Mouse (Mus musculus) liver, embryonic 13.5 days (tissue): ENCODE results near the gene Grik4. TPM values are rescaled to one million over a fixed set of nuclear protein-coding genes. Genes with fewer than 3 reads are reported as not detected.

Experiments used
- ATAC-seq: fragments of 200-750 bp; cut with Nextera tagmentation; 2 replicates; pipeline ENCODE4 v1.8.0; 2017; ENCODE audit warnings: low read depth, mild to moderate bottlenecking, moderate number of reproducible peaks, moderate library complexity
- DNase-seq: peaks from one replicate; pipeline ENCODE4 v3.0.0; 2022
- H3K27ac ChIP-seq: fragments of 300-500 bp; sonication (generic); 2 replicates; pipeline ENCODE4 v1.5.1; 2015; ENCODE audit warnings: moderate library complexity, mild to moderate bottlenecking, inconsistent platforms
- H3K27me3 ChIP-seq: fragments of 300-500 bp; sonication (generic); 2 replicates; pipeline ENCODE4 v1.6.1; 2015; ENCODE audit warnings: mild to moderate bottlenecking, inconsistent platforms
- H3K36me3 ChIP-seq: fragments of 300-500 bp; sonication (generic); 2 replicates; pipeline ENCODE4 v1.6.1; 2015; ENCODE audit warnings: mild to moderate bottlenecking, inconsistent platforms
- H3K4me1 ChIP-seq: fragments of 300-500 bp; sonication (generic); replicated peaks from 2 replicates; pipeline ENCODE4 v1.6.1; 2015; ENCODE audit warnings: inconsistent platforms
- H3K4me2 ChIP-seq: fragments of 300-500 bp; sonication (generic); 2 replicates; pipeline ENCODE4 v1.6.1; 2015; ENCODE audit warnings: inconsistent platforms, mild to moderate bottlenecking, moderate library complexity
- H3K4me3 ChIP-seq: fragments of 300-500 bp; sonication (generic); replicated peaks from 2 replicates; pipeline ENCODE4 v1.5.1; 2015; ENCODE audit warnings: mild to moderate bottlenecking, inconsistent platforms
- H3K9ac ChIP-seq: fragments of 300-500 bp; sonication (generic); 2 replicates; pipeline ENCODE4 v1.6.1; 2015; ENCODE audit warnings: mild to moderate bottlenecking, inconsistent platforms
- H3K9me3 ChIP-seq: fragments of 300-500 bp; sonication (generic); replicated peaks from 2 replicates; pipeline ENCODE4 v1.6.1; 2016; ENCODE audit warnings: inconsistent platforms
- WGBS: fragments of 180-500 bp; shearing (Covaris S2); methylation state at CpG from one replicate; pipeline ENCODE4 v1.1.7; 2015; ENCODE audit not compliant: insufficient replicate concordance; 5-methylcytosine and 5-hydroxymethylcytosine counted together
- microRNA-seq: library from miRNA; unstranded; fragments of <30 nt; microRNA quantifications from one replicate; pipeline ENCODE4, GENCODE M21; 2016
- polyA plus RNA-seq: library from polyadenylated mRNA; unstranded; fragments of >200 nt; fragmentation: Nextera tagmentation; extraction: Ambion mirVana; gene quantifications from 2 replicates; pipeline ENCODE4 v1.2.1, GENCODE M21; 2015

Gene Grik4
- polyA plus RNA-seq, 1 experiment from 2014 or later, result 1.1 TPM

DNA sequence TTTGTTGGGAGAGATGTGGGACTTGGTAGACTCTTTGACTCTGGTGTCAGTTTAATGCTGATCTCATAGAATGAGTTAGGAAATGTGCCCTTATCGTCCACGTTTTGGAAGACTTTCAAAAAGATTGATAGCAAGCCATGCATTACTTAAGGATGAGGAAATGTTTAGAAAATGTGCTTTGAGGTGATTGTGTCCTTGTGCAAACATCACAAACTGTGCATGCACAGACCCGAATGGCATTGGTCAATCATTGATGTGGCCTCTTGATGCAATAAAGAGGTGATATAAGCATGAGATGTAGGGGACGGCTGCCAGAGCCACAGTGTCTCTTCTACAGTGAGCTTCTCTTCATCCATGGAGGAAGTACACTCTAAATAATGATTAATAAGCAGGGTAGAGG lies 457.4 kb downstream of the Grik4 start:
- no peak overlapping the region for H3K4me2 ChIP-seq
- no peak overlapping the region for H3K27ac ChIP-seq
- no peak for DNase-seq
- no peaks in the 10 kb centered on the region for H3K36me3 ChIP-seq
- no peak overlapping the region for H3K4me3 ChIP-seq
- no peaks in the 10 kb centered on the region for H3K27me3 ChIP-seq
- H3K4me1 ChIP-seq, result no peaks in the 10 kb centered on the region
- no peak overlapping the region for H3K9ac ChIP-seq
- H3K9me3 ChIP-seq, result no peaks in the 10 kb centered on the region
- WGBS, result 45% methylated on average over 4 of the region's 4 CpGs
- no peak for ATAC-seq

DNA sequence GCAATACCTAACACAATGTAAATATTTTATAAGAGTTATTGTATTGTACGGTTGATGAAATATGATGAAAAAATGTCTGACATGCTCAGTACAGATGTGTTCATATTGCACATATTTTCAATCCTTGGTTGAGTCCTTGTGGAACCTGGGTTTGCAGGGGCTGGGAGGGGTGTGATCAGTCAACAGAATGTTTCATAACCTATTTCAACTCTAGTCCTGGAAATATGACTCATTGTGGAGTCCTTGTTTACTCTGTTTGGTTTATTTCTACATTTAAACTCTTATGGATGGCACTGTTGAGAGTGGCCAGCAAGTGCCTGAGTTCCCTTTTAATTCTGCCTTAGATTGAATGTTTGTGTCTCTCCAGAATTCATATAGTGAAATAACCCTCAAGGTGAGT lies 459.6 kb downstream of the Grik4 start:
- Histone ChIP-seq H3K4me2 (no peak overlapping the region), H3K4me3 (no peak overlapping the region), H3K36me3 (no peaks in the 10 kb centered on the region), H3K4me1 (no peaks in the 10 kb centered on the region), H3K9ac (no peak overlapping the region), H3K9me3 (no peaks in the 10 kb centered on the region), H3K27ac (no peak overlapping the region), H3K27me3 (no peaks in the 10 kb centered on the region)
- DNase-seq, result no peak
- 78% methylated on average over 1 of the region's 1 CpGs for WGBS
- no peak for ATAC-seq

DNA sequence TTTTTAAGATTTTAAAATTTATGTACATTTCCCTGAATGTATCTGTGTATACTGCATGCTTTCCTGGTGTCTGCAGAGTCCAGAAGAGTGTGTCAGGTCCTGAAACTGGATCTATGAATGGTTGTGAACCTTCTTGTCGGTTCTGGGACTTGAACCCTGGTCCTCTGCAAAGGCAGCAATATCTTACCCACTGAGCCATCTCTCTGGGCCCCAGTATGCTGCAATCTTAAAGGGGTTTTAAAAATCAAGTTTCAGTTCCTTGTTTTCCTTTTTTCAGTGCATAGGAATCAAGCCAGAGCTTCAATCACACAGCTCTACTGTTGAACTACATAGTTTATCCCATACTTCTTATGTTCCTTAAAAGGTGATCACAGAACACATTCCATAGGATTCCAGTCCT lies 461.3 kb downstream of the Grik4 start:
- Histone ChIP-seq H3K4me3 (no peak overlapping the region), H3K36me3 (no peaks in the 10 kb centered on the region), H3K4me2 (no peak overlapping the region), H3K27me3 (no peaks in the 10 kb centered on the region), H3K9ac (no peak overlapping the region), H3K4me1 (no peaks in the 10 kb centered on the region), H3K27ac (no peak overlapping the region), H3K9me3 (no peaks in the 10 kb centered on the region)
- no peak for ATAC-seq
- DNase-seq, result no peak
- WGBS, result 72% methylated on average over 1 of the region's 1 CpGs

DNA sequence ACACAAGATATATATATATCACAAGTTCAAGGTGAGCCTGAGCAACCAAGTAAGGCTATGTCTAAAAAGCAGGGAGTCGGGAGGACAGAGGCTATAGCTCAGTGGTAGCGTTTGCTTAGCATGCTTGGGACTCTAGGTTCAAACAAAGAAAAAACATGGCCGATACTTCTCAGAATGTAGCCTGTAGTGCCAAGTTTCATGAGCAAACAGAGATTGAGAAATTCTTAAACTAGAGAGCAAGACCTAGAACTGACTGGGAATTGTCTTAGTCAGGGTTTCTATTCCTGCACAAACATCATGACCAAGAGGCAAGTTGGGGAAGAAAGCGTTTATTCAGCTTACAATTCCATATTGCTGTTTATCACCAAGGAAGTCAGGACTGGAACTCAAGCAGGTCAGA lies 468.1 kb downstream of the Grik4 start:
- Histone ChIP-seq H3K9ac (no peak overlapping the region), H3K27me3 (no peaks in the 10 kb centered on the region), H3K36me3 (no peaks in the 10 kb centered on the region), H3K4me1 (peaks cover 35% of the 10 kb centered on the region), H3K4me3 (no peak overlapping the region), H3K27ac (no peak overlapping the region), H3K9me3 (no peaks in the 10 kb centered on the region), H3K4me2 (no peak overlapping the region)
- WGBS, result 67% methylated on average over 4 of the region's 4 CpGs
- ATAC-seq (no peak), DNase-seq (no peak)

DNA sequence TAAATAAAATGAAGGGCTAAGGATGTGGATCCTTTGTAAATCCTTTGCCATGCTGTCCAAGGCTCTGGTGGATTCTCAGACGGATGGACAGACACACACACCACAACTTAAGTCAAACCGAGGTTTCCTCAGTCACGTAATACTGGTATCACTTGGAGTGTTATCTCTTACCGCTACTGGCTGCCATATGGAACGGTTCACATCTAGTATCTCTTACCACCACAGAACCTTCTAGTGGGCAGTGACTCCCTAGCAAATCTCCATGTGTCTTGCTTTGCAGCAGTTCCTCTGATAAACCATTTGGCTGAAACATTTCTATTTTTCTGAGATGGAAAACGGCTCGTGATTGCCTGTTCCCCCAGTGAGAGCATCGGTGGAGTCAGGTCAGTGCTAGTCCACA lies 470.0 kb downstream of the Grik4 start:
- Histone ChIP-seq H3K4me1 (peaks cover 50% of the 10 kb centered on the region), H3K9ac (no peak overlapping the region), H3K36me3 (peaks cover 3% of the 10 kb centered on the region; the same call in 1 of the 2 replicates), H3K4me2 (no peak overlapping the region), H3K9me3 (no peaks in the 10 kb centered on the region), H3K4me3 (no peak overlapping the region), H3K27ac (no peak overlapping the region), H3K27me3 (no peaks in the 10 kb centered on the region)
- no peak for DNase-seq
- 19% methylated on average over 8 of the region's 8 CpGs for WGBS
- ATAC-seq, result peak; percentile 50; the same call in 1 of the 2 replicates

DNA sequence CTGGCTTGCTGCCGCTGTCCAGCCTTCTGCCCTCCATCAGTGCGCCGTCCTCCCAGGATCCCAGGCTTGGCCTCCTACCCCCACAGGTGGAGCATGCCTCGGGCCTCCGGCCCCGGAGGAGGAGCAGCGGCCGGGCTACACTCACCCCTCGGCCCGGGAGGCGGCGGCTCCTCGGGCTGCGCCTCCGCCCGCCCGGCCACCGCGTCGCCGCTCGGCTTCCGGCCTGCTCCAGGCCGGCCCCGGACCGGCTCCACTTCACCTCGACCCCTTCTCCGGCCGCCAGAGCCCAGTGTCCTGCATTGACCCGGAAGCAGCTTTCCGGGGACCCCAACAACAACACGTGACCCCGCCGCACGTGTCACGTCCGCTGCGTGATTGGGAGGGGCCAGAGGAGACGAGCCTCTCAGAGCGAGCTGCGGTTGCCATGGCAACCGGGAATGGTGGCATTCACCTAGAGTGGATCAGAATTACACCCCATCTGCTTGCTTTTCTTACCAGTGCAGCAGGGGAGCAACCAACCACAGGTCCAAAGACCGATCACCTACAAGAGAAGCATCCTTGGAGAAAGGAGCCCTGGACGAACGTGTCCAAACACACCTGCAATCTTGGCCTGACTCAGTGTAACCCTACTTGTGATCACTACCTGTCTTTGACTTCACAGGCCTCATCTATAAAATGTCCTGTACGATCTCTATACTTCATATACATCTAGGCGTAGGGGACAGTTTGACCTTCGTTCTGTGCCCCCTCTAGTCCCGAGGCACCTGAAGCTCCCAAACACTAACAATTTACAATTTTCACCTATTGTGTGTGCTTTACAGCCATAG lies 472.2 kb downstream of the Grik4 start:
- H3K36me3 ChIP-seq, result peaks cover 3% of the 10 kb centered on the region; the same call in 1 of the 2 replicates
- H3K4me2 ChIP-seq, result peak overlapping the region; percentile 86
- peak overlapping the region; percentile 84 for H3K4me3 ChIP-seq
- WGBS, result 8% methylated on average over 49 of the region's 49 CpGs
- H3K4me1 ChIP-seq, result peaks cover 65% of the 10 kb centered on the region
- H3K27ac ChIP-seq, result peak overlapping the region; percentile 89
- H3K9me3 ChIP-seq, result no peaks in the 10 kb centered on the region
- peak overlapping the region; percentile 84 for H3K9ac ChIP-seq
- ATAC-seq (peak; percentile 84), DNase-seq (peak; percentile 83)
- H3K27me3 ChIP-seq, result no peaks in the 10 kb centered on the region

DNA sequence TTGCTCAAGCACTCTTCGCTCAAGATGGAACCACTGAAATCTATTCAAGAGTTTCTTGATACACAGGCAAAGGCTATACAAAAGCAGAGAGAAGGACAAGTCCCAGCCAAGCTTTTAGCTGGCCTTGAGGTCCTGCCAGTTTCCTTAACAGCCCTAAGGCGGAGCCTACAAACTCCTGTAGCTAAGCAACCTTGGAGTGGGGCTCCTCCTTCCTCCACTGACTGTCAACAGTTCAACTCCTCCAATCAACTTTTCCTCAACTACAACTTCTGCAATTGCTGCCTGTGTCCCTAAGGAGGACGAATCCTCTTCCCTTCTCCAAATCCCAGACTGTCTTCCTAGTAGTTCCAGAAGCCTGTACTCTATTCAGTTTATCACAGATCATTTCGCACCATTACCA lies 473.1 kb downstream of the Grik4 start:
- Histone ChIP-seq H3K4me1 (peaks cover 74% of the 10 kb centered on the region), H3K4me3 (peak overlapping the region; percentile 84), H3K36me3 (peaks cover 3% of the 10 kb centered on the region; the same call in 1 of the 2 replicates), H3K4me2 (peak overlapping the region; percentile 86), H3K9me3 (no peaks in the 10 kb centered on the region), H3K9ac (peak overlapping the region; percentile 84), H3K27me3 (no peaks in the 10 kb centered on the region), H3K27ac (peak overlapping the region; percentile 89)
- ATAC-seq (peak; percentile 75), DNase-seq (peak; percentile 53)
- 30% methylated on average over 4 of the region's 4 CpGs for WGBS

DNA sequence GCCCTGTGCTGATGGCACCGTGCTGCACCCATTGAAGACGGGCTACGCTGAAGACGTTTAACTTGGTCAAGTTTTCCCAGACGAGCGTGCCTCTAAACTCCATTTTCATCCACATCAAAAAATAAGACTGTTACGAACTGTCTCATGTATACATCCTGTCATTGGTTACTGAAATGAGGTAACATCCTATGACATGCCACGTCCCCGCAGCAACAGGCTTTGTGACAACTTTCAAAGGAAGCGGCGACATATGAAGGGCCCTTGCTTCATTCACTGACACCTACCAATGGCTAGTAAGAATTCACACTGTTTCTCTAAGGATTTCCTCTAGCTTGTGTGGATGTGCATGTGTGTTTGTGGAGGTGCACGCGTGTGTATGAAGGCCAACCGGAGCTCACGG lies 475.0 kb downstream of the Grik4 start:
- ATAC-seq (no peak), DNase-seq (no peak)
- no peak overlapping the region for H3K4me2 ChIP-seq

DNA sequence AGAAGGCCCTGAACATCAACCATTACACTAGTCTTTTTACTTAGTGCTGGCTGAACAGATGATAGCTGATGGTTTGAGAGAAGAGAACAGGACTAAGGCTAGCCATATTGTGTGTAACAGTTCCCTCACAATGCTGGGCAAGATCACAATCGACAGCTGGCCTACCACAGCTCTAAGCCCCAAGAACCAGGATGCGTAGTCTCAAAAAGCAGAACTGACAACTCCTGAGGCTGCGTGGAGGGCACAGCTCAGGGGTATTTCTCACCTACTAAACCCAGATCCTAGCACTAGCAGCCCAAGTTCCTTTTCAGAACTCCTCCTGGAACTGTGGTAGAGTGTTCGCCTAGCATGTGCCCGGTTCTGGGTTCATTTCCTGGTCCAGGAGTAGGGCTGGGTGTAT lies 475.9 kb downstream of the Grik4 start:
- 56% methylated on average over 5 of the region's 5 CpGs for WGBS
- Histone ChIP-seq H3K27ac (no peak overlapping the region), H3K4me2 (no peak overlapping the region), H3K4me3 (no peak overlapping the region), H3K9me3 (no peaks in the 10 kb centered on the region), H3K36me3 (peaks cover 3% of the 10 kb centered on the region; the same call in 1 of the 2 replicates), H3K9ac (no peak overlapping the region), H3K4me1 (peaks cover 77% of the 10 kb centered on the region), H3K27me3 (no peaks in the 10 kb centered on the region)
- DNase-seq (no peak), ATAC-seq (no peak)

More for the DNA sequence above, 475.0 kb downstream of the Grik4 start:
- H3K36me3 ChIP-seq, result peaks cover 3% of the 10 kb centered on the region; the same call in 1 of the 2 replicates
- peaks cover 78% of the 10 kb centered on the region for H3K4me1 ChIP-seq
- H3K27me3 ChIP-seq, result no peaks in the 10 kb centered on the region
- no peak overlapping the region for H3K9ac ChIP-seq
- H3K4me3 ChIP-seq, result no peak overlapping the region
- 85% methylated on average over 15 of the region's 15 CpGs for WGBS
- no peak overlapping the region for H3K27ac ChIP-seq
- H3K9me3 ChIP-seq, result no peaks in the 10 kb centered on the region

Small RNAs within 50 kb of the gene (microRNA-seq; reads per million reads assigned to microRNA genes)
- gene Gm27509, result not detected

Other genes with a start within 250 kb of the Grik4 start
- 4.3 and 5.3 TPM in 2 replicates for gene Arhgef12, start 162.7 kb upstream of the Grik4 start, polyA plus RNA-seq
- 0.64 and 0.73 TPM in 2 replicates for gene Tmem136, start 172.1 kb upstream of the Grik4 start, polyA plus RNA-seq